Mouse (Mus musculus): ENCODE measurements around the gene Cav2.

DNA sequence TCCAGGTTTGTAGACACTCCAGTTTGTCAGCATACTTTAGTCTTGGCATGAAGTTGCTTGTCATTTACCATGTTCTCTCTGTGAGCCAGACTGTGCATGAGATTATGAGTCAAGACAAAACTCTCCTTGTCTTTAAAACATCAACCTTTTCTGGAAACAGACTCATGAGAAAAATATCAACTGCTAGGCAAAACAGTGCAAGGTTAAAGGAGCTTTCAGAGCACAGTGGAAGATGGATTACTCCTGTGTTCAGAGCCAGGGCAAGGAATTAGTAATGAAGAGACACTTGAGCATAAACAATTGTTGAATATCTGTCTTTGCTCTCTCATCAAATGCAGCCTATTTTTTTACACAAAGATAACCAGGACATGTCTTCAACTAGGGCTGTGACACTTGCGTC, 22.1 kb upstream of the Cav2 start:
- no peak for TF ChIP-seq MAX (IDR thresholded peaks at IDR 0.05; ENCODE audit: low read length)
- no peak for TF ChIP-seq HCFC1 (IDR thresholded peaks at IDR 0.05; ENCODE audit: low read depth, low read length)
- TF ChIP-seq ZC3H11A (IDR thresholded peaks at IDR 0.05; ENCODE audit: low read depth, low read length), result no peak
- no peak for TF ChIP-seq JUN (IDR thresholded peaks at IDR 0.05; ENCODE audit: insufficient read depth, low read depth, low read length)
- TF ChIP-seq ZKSCAN1 (IDR thresholded peaks at IDR 0.05; ENCODE audit: borderline replicate concordance, low read depth, low read length), result no peak
- TF ChIP-seq TCF12 (IDR thresholded peaks at IDR 0.05; ENCODE audit: low read depth, low read length), result no peak
- no peak for TF ChIP-seq RAD21 (IDR thresholded peaks at IDR 0.05; ENCODE audit: low read depth, low read length)
- TF ChIP-seq ZNF384 (IDR thresholded peaks at IDR 0.05; ENCODE audit: low read depth, low read length), result no peak
- TF ChIP-seq CTCF (conservative IDR thresholded peaks at IDR 0.05 in 1 of 2, IDR thresholded peaks at IDR 0.05 in 1 of 2; ENCODE audit: low read depth in 2 of 2, low read length in 2 of 2), result no peak
